Mouse (Mus musculus): Measurements from ENCODE around the gene Rassf5. TPM values are rescaled to one million over a fixed set of nuclear protein-coding genes. Genes with fewer than 3 reads are reported as not detected.

Rassf5 gene
- 10 to 100 TPM; 27.2 to 32.1 TPM for total RNA-seq (2021)
- long read RNA-seq, experiment 1, transcript Rassf5-201 (6 exons, 3,485 nt) = major isoform, 32 of 43 reads
- long read RNA-seq, experiment 1, partial matches to known transcripts = 0 of 43 reads
- long read RNA-seq, experiment 1, other reads (novel, unspliced or antisense) = 9 of 43 reads
- long read RNA-seq, experiment 2, transcript Rassf5-201 (6 exons, 3,485 nt) = major isoform, 26 of 30 reads
- long read RNA-seq, experiment 2, partial matches to known transcripts = 0 of 30 reads
- long read RNA-seq, experiment 2, other reads (novel, unspliced or antisense) = 1 of 30 reads

DNA sequence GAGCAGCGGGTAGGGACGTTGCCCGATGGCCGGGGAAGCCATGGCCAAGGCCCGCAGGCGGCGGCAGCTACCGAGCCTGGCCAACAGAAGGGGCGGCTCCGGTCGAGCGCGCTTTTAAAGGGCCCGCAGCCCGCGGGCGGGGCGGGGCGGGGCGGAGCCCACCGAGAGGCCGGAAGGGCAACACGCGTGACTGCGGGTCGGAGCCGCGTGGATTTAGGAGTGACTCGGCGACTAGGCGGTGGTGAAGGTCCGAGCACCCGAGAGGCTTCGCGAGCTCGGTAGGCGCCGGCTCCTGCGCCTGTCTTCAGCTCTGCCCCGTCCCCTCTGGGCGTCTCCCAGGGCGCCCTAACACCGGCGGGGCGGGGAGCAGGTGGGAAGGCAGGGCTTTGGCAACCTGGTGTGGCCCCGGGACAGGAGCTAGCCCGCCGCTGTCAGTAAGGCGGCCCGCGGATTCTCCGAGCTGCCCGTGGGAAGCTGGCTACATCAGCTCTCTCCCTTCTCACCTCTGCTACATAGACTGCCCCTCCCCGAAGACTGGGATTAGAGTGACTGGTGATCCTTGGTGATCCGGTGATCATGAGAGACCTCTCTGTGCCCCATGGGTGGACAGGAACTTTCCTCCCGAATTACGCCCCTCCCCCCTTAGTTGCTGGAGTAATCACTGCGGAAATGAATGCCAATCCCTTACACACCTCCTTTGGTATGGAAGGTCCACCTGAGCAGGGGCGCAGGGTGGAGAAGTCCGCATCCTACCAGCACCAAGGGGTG is at the start of gene Rassf5:
Gene Rassf5, minus strand, starts transcription at position 170 of the 768 bp plus-strand sequence.
- peak; percentile 66 to 69 for DNase-seq (ENCODE audit: extremely low spot score in 1 of 2, low spot score in 2 of 2)
- H3K27ac ChIP-seq = peak within 1 kb of the TSS; percentile 91
- intact Hi-C loops (cut with DNase I) = loop anchor here (2.0 kb wide), 1 partner anchor 34 kb away; no protein-coding TSS in a partner anchor
- peak within 1 kb of the TSS; percentile 78 for H3K4me3 ChIP-seq
- TF ChIP-seq CTCF (IDR thresholded peaks at IDR 0.05) = no peak; the same call in 1 of the 2 replicates

DNA sequence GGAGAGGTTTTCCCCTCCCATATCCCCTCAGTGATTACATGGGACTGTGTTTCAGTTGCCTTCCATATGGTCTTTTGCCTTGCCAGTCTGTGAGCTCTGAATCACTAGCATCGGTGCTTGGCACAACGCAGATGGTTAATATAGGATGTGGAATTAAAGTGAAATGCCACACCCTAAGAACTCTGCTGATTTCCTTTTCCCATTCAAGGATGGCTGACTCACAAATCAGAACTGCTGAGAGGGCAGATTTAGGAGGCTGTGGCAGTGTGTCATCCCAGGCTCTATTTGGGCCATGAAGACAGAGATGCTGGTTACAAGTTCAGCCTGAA is 48.8 kb upstream of the Rassf5 start:
- no peak overlapping the region for H3K4me3 ChIP-seq
- TF ChIP-seq CTCF (IDR thresholded peaks at IDR 0.05) = no peak
- intact Hi-C loops (cut with DNase I) = loop anchor here (5.0 kb wide), 2 partner anchors 233 to 363 kb away; partner anchors contain the start of genes Fam72a and Srgap2
- H3K27ac ChIP-seq = peak overlapping the region; percentile 3; the same call in 1 of the 2 replicates
- no peak for DNase-seq (ENCODE audit: extremely low spot score in 1 of 2, low spot score in 2 of 2)

DNA sequence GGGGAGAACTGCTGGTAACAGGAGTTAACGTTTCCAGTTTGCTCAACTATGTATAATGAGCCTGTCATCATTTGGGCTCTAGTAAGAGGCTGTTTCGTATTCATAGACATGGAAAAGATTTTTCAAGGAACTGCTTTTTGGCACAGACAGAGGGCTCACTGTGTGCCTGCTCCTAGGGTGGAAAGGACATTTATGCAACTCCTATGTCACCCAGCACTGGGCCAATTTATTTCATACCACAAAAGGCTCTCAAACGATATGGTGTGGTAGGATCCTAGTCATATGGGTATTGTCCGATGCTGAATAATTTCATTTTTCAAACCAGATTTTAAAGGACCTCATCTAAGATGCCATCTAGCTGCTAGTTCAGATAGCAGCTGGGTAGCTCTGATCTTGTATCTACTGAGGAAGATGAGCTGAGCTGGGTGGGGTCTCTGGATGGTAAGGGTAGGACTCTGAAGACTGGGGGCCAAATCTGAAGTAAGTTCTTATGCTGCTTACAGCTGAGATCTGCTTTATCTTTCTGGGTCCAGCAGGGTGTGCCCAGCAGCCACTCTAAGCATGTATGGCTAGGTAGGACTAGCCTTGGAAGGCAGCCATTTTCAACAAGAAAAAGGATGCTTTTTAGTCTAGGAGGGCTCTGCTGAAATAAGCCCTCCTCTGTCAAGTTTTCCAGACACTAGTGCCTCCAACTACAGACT is 48.3 kb upstream of the Rassf5 start:
- H3K27ac ChIP-seq = no peak overlapping the region
- no peak for DNase-seq (ENCODE audit: extremely low spot score in 1 of 2, low spot score in 2 of 2)
- no peak; the same call in 1 of the 2 replicates for TF ChIP-seq CTCF (IDR thresholded peaks at IDR 0.05)
- no peak overlapping the region for H3K4me3 ChIP-seq
- intact Hi-C loops (cut with DNase I) = loop anchor here (5.0 kb wide), 2 partner anchors 234 to 364 kb away; partner anchors contain the start of genes Fam72a and Srgap2

DNA sequence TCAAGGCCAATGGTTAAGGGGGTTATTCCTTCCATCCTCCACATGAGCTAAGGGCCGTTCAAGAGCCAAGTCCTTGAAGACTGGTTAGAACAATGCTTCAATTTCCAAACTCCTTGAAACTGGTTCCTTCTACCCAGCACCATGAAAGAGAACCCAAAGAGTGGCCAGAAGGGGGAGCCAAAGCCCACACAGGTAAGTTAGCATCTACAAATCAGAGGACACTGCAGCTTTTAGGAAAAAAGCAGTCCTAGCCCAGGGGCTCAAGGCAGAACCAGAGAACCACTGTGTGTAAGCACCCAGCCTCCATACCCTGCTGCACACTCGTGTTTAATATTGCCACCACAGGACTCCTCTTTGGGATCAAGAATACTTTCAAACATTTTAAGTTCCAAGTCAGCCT is 45.6 kb upstream of the Rassf5 start:
- peak; percentile 58 to 68 for DNase-seq (ENCODE audit: extremely low spot score in 1 of 2, low spot score in 2 of 2)
- intact Hi-C loops (cut with DNase I) = loop anchor here (2.0 to 5.0 kb wide), 3 partner anchors 237 to 367 kb away; partner anchors contain the start of genes Fam72a and Srgap2
- peak; percentile 80 for TF ChIP-seq CTCF (IDR thresholded peaks at IDR 0.05)
- no peak overlapping the region for H3K27ac ChIP-seq
- no peak overlapping the region for H3K4me3 ChIP-seq

- TF ChIP-seq CTCF (IDR thresholded peaks at IDR 0.05) = no peak
- no peak for DNase-seq (ENCODE audit: extremely low spot score in 1 of 2, low spot score in 2 of 2)
- Histone ChIP-seq H3K4me3 (no peak overlapping the region), H3K27ac (no peak overlapping the region)
- intact Hi-C loops (cut with DNase I) = no loop called here
Measured at GRCm38 (mm10) chr1:131288938-131289337, 43.9 kb upstream of the Rassf5 start.

DNA sequence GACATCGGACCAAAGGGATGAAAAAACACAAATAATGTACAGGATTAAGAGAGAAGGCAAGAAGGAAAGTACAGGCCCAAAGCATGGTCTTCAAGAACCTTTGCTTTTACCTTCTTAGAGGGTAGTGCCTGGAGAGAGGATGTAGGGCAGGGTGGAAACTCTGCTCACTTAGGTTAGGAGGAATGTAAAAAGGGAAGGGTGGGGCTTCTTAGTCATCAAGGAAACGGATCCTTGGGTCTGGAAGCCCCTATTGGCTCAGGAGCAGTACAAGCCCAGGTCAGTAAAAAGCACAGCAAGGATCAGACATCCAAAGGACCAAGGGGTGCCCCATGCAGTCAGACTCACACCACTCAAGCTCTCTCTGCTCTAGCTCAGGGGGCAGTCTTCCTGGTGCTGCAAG is 42.2 kb upstream of the Rassf5 start:
- no peak for DNase-seq (ENCODE audit: extremely low spot score in 1 of 2, low spot score in 2 of 2)
- intact Hi-C loops (cut with DNase I) = no loop called here
- no peak for TF ChIP-seq CTCF (IDR thresholded peaks at IDR 0.05)
- no peak overlapping the region for H3K27ac ChIP-seq
- no peak overlapping the region for H3K4me3 ChIP-seq

DNA sequence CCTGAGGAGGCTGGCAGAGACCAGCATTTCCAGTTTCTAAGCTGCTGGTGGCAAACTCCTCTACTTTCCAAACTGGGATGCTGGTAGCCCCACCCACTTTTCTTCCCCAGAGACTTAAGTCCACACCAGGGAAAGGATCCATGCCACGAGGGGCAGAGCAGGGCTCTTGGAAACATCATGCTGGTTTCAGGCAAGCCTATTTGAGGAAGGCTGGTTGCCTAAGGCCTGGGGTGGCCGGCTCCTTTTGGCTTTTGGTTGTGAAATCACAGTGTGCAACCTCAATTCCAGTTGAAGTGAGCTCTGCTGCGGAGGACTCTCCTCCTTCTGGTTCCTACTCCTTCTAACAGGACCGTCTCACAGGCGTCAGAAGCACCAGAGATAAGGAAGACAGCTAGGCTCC is 41.7 kb upstream of the Rassf5 start:
- DNase-seq (ENCODE audit: extremely low spot score in 1 of 2, low spot score in 2 of 2) = no peak
- no peak overlapping the region for H3K4me3 ChIP-seq
- intact Hi-C loops (cut with DNase I) = no loop called here
- H3K27ac ChIP-seq = no peak overlapping the region
- TF ChIP-seq CTCF (IDR thresholded peaks at IDR 0.05) = no peak

DNA sequence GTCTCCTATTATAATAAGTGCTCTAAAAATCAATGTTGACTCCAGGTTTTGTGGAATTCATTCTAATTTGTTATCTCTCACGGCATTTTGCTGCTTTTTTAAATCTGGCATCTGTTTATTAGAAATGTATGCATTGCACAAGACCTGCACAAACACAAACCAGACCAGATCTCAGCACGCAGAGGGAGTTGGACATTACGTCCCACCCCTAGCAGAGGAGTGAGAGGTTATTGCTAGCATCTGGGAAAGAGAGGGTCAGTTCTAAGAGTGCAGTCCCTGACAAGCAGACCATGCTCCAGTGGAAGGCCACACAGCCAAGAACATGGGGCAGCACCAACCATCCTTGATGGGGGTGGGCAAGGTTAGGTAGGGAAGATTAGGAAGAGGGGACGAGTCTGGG is 39.6 kb upstream of the Rassf5 start:
- no peak for DNase-seq (ENCODE audit: extremely low spot score in 1 of 2, low spot score in 2 of 2)
- Histone ChIP-seq H3K4me3 (no peak overlapping the region), H3K27ac (no peak overlapping the region)
- TF ChIP-seq CTCF (IDR thresholded peaks at IDR 0.05) = no peak
- intact Hi-C loops (cut with DNase I) = no loop called here

- TF ChIP-seq CTCF (IDR thresholded peaks at IDR 0.05) = no peak
- intact Hi-C loops (cut with DNase I) = no loop called here
- no peak for DNase-seq (ENCODE audit: extremely low spot score in 1 of 2, low spot score in 2 of 2)
- H3K4me3 ChIP-seq = no peak overlapping the region
- H3K27ac ChIP-seq = no peak overlapping the region
Measured at GRCm38 (mm10) chr1:131284167-131284566, 39.1 kb upstream of the Rassf5 start.

GRCm38 (mm10) chr1:131281731-131282130 is 36.7 kb upstream of the Rassf5 start:
- Histone ChIP-seq H3K4me3 (no peak overlapping the region), H3K27ac (no peak overlapping the region)
- TF ChIP-seq CTCF (IDR thresholded peaks at IDR 0.05) = no peak
- intact Hi-C loops (cut with DNase I) = no loop called here
- DNase-seq (ENCODE audit: extremely low spot score in 1 of 2, low spot score in 2 of 2) = no peak

GRCm38 (mm10) chr1:131280280-131280679 is 35.2 kb upstream of the Rassf5 start:
- intact Hi-C loops (cut with DNase I) = no loop called here
- Histone ChIP-seq H3K4me3 (no peak overlapping the region), H3K27ac (no peak overlapping the region)
- no peak for DNase-seq (ENCODE audit: extremely low spot score in 1 of 2, low spot score in 2 of 2)
- TF ChIP-seq CTCF (IDR thresholded peaks at IDR 0.05) = no peak

GRCm38 (mm10) chr1:131279456-131279776 is 34.4 kb upstream of the Rassf5 start, which contains the start of gene Ikbke:
TSS of gene Ikbke (minus strand) at chr1:131279606.
- no peak for DNase-seq (ENCODE audit: extremely low spot score in 1 of 2, low spot score in 2 of 2)
- intact Hi-C loops (cut with DNase I) = loop anchor here (10.0 kb wide), 2 partner anchors 295 to 735 kb away; no protein-coding TSS in a partner anchor
- Histone ChIP-seq H3K27ac (no peak within 1 kb of the TSS), H3K4me3 (peak within 1 kb of the TSS; percentile 3; the same call in 1 of the 2 replicates)
- no peak for TF ChIP-seq CTCF (IDR thresholded peaks at IDR 0.05)

All from left cerebral cortex, adult 2 months (tissue).